Mouse (Mus musculus): ENCODE data around the gene Pxdn. TPM values are rescaled to one million over a fixed set of nuclear protein-coding genes. Genes with fewer than 3 reads are reported as not detected.

Gene Pxdn
- polyA plus RNA-seq, 1 experiment, result 0.72 TPM

- Histone ChIP-seq H3K27ac (ENCODE audit: insufficient read depth, low read depth, low read length) (no peak overlapping the region), H3K4me3 (ENCODE audit: insufficient read depth, low read length) (no peak overlapping the region), H3K4me1 (ENCODE audit: control insufficient read depth, insufficient read depth, low read length) (no peaks in the 10 kb centered on the region)
- TF ChIP-seq CTCF (IDR thresholded peaks at IDR 0.05; ENCODE audit: low read depth, low read length), result no peak
- no peak for TF ChIP-seq POLR2A (IDR thresholded peaks at IDR 0.05; ENCODE audit: borderline replicate concordance, low read depth, low read length)
Measured at GRCm38 (mm10) chr12:29951043-29951442, 13.6 kb downstream of the Pxdn start.

GRCm38 (mm10) chr12:29951485-29951884 lies 14.1 kb downstream of the Pxdn start:
- TF ChIP-seq POLR2A (IDR thresholded peaks at IDR 0.05; ENCODE audit: borderline replicate concordance, low read depth, low read length) (no peak), CTCF (IDR thresholded peaks at IDR 0.05; ENCODE audit: low read depth, low read length) (no peak)
- Histone ChIP-seq H3K27ac (ENCODE audit: insufficient read depth, low read depth, low read length) (no peak overlapping the region), H3K4me3 (ENCODE audit: insufficient read depth, low read length) (no peak overlapping the region), H3K4me1 (ENCODE audit: control insufficient read depth, insufficient read depth, low read length) (no peaks in the 10 kb centered on the region)

GRCm38 (mm10) chr12:29952102-29952501 lies 14.7 kb downstream of the Pxdn start:
- no peak for TF ChIP-seq CTCF (IDR thresholded peaks at IDR 0.05; ENCODE audit: low read depth, low read length)
- H3K4me1 ChIP-seq (ENCODE audit: control insufficient read depth, insufficient read depth, low read length), result no peaks in the 10 kb centered on the region
- no peak overlapping the region for H3K4me3 ChIP-seq (ENCODE audit: insufficient read depth, low read length)
- H3K27ac ChIP-seq (ENCODE audit: insufficient read depth, low read depth, low read length), result no peak overlapping the region

GRCm38 (mm10) chr12:29953999-29954398 lies 16.6 kb downstream of the Pxdn start:
- TF ChIP-seq POLR2A (IDR thresholded peaks at IDR 0.05; ENCODE audit: borderline replicate concordance, low read depth, low read length), result no peak
- TF ChIP-seq CTCF (IDR thresholded peaks at IDR 0.05; ENCODE audit: low read depth, low read length), result no peak

GRCm38 (mm10) chr12:29954464-29954863 lies 17.1 kb downstream of the Pxdn start:
- Histone ChIP-seq H3K27ac (ENCODE audit: insufficient read depth, low read depth, low read length) (no peak overlapping the region), H3K4me1 (ENCODE audit: control insufficient read depth, insufficient read depth, low read length) (no peaks in the 10 kb centered on the region), H3K4me3 (ENCODE audit: insufficient read depth, low read length) (no peak overlapping the region)
- TF ChIP-seq POLR2A (IDR thresholded peaks at IDR 0.05; ENCODE audit: borderline replicate concordance, low read depth, low read length) (no peak), CTCF (IDR thresholded peaks at IDR 0.05; ENCODE audit: low read depth, low read length) (no peak)

More at GRCm38 (mm10) chr12:29953999-29954398, 16.6 kb downstream of the Pxdn start:
- no peak overlapping the region for H3K4me3 ChIP-seq (ENCODE audit: insufficient read depth, low read length)
- no peak overlapping the region for H3K27ac ChIP-seq (ENCODE audit: insufficient read depth, low read depth, low read length)
- no peaks in the 10 kb centered on the region for H3K4me1 ChIP-seq (ENCODE audit: control insufficient read depth, insufficient read depth, low read length)

- no peak for TF ChIP-seq POLR2A (IDR thresholded peaks at IDR 0.05; ENCODE audit: borderline replicate concordance, low read depth, low read length)
- no peak for TF ChIP-seq CTCF (IDR thresholded peaks at IDR 0.05; ENCODE audit: low read depth, low read length)
- Histone ChIP-seq H3K4me1 (ENCODE audit: control insufficient read depth, insufficient read depth, low read length) (no peaks in the 10 kb centered on the region), H3K4me3 (ENCODE audit: insufficient read depth, low read length) (no peak overlapping the region), H3K27ac (ENCODE audit: insufficient read depth, low read depth, low read length) (no peak overlapping the region)
Measured at GRCm38 (mm10) chr12:29956969-29957368, 19.6 kb downstream of the Pxdn start.

- TF ChIP-seq CTCF (IDR thresholded peaks at IDR 0.05; ENCODE audit: low read depth, low read length), result no peak
- H3K27ac ChIP-seq (ENCODE audit: insufficient read depth, low read depth, low read length), result no peak overlapping the region
- H3K4me1 ChIP-seq (ENCODE audit: control insufficient read depth, insufficient read depth, low read length), result no peaks in the 10 kb centered on the region
- no peak overlapping the region for H3K4me3 ChIP-seq (ENCODE audit: insufficient read depth, low read length)
Measured at GRCm38 (mm10) chr12:29958637-29959036, 21.2 kb downstream of the Pxdn start.

GRCm38 (mm10) chr12:29961041-29961440 lies 23.6 kb downstream of the Pxdn start:
- no peak overlapping the region for H3K27ac ChIP-seq (ENCODE audit: insufficient read depth, low read depth, low read length)
- TF ChIP-seq POLR2A (IDR thresholded peaks at IDR 0.05; ENCODE audit: borderline replicate concordance, low read depth, low read length) (no peak), CTCF (IDR thresholded peaks at IDR 0.05; ENCODE audit: low read depth, low read length) (no peak)
- no peaks in the 10 kb centered on the region for H3K4me1 ChIP-seq (ENCODE audit: control insufficient read depth, insufficient read depth, low read length)
- H3K4me3 ChIP-seq (ENCODE audit: insufficient read depth, low read length), result no peak overlapping the region

GRCm38 (mm10) chr12:29965016-29965415 lies 27.6 kb downstream of the Pxdn start:
- Histone ChIP-seq H3K27ac (ENCODE audit: insufficient read depth, low read depth, low read length) (no peak overlapping the region), H3K4me1 (ENCODE audit: control insufficient read depth, insufficient read depth, low read length) (no peaks in the 10 kb centered on the region), H3K4me3 (ENCODE audit: insufficient read depth, low read length) (no peak overlapping the region)
- no peak for TF ChIP-seq POLR2A (IDR thresholded peaks at IDR 0.05; ENCODE audit: borderline replicate concordance, low read depth, low read length)
- no peak for TF ChIP-seq CTCF (IDR thresholded peaks at IDR 0.05; ENCODE audit: low read depth, low read length)

- TF ChIP-seq POLR2A (IDR thresholded peaks at IDR 0.05; ENCODE audit: borderline replicate concordance, low read depth, low read length), result no peak
- no peak for TF ChIP-seq CTCF (IDR thresholded peaks at IDR 0.05; ENCODE audit: low read depth, low read length)
- no peak overlapping the region for H3K27ac ChIP-seq (ENCODE audit: insufficient read depth, low read depth, low read length)
- no peak overlapping the region for H3K4me3 ChIP-seq (ENCODE audit: insufficient read depth, low read length)
- no peaks in the 10 kb centered on the region for H3K4me1 ChIP-seq (ENCODE audit: control insufficient read depth, insufficient read depth, low read length)
Measured at GRCm38 (mm10) chr12:29971795-29972464, 34.5 kb downstream of the Pxdn start.

- Histone ChIP-seq H3K4me1 (ENCODE audit: control insufficient read depth, insufficient read depth, low read length) (no peaks in the 10 kb centered on the region), H3K4me3 (ENCODE audit: insufficient read depth, low read length) (no peak overlapping the region), H3K27ac (ENCODE audit: insufficient read depth, low read depth, low read length) (no peak overlapping the region)
- no peak for TF ChIP-seq POLR2A (IDR thresholded peaks at IDR 0.05; ENCODE audit: borderline replicate concordance, low read depth, low read length)
- no peak for TF ChIP-seq CTCF (IDR thresholded peaks at IDR 0.05; ENCODE audit: low read depth, low read length)
Measured at GRCm38 (mm10) chr12:29972533-29972932, 35.1 kb downstream of the Pxdn start.
